Mouse (Mus musculus): ENCODE results near the gene Nat8f5. TPM values are rescaled to one million over a fixed set of nuclear protein-coding genes. Genes with fewer than 3 reads are reported as not detected.
"Not testable (repeated sequence)": the region's sequence is repeated elsewhere in the genome, so short reads cannot be mapped to it uniquely, and the experiment has no call there.

Gene Nat8f5
- polyA plus RNA-seq, 1 experiment from 2014 or later, result not detected

DNA sequence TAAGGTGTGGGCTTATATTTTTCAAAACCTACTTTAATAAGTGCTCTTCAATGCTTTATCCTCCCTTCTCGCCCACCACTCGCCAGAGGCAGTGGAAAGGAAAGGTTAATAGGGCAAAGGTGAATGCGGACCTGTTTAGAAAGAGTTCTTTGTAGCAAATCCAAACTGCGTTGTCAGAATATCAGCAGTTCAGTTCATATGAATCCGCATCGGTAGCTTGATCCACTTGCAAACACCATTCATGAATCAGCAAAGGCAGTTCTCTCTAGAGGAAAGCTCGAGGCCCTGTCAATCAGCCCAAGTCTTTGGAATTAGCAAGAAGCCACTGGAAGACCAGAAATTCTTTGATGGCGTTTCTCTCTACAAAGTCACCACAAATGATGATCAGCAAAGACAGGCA, 17.9 kb upstream of the Nat8f5 start:
- no peak for ATAC-seq (replicated peaks; ENCODE audit: extremely low read depth, insufficient read depth, low FRiP score)
- Histone ChIP-seq H3K9me3 (replicated peaks; ENCODE audit: control insufficient read depth, low read length) (no peaks in the 10 kb centered on the region), H3K4me3 (ENCODE audit: low read length) (no peak overlapping the region), H3K4me1 (ENCODE audit: control insufficient read depth, insufficient read depth, low read length) (no peaks in the 10 kb centered on the region), H3K4me2 (ENCODE audit: low read depth, low read length) (no peak overlapping the region), H3K27me3 (ENCODE audit: control insufficient read depth, insufficient read depth, low read length) (no peaks in the 10 kb centered on the region), H3K9ac (ENCODE audit: low read length) (no peak overlapping the region), H3K36me3 (ENCODE audit: control insufficient read depth, insufficient read depth) (no peaks in the 10 kb centered on the region), H3K27ac (ENCODE audit: low read length) (no peak overlapping the region)
- 77% methylated on average over 8 of the region's 8 CpGs for WGBS

DNA sequence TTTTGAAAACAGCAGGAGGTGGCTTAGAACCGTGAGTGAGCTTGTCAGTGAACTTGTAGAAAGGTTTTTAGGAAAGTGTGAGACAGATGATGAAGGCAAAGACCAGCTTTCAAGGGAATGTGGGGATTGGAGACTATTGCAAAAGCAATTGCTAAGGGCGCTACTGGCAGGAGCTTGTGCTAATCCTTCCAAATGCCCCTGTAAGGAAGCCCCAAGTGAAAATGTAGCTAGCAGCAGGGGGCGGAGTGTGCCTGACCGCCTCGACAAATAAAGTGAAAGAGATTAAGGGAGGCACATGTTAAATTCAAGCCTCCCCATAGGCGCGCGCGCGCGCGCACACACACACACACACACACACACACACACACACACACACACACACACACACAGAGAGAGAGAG, 16.5 kb upstream of the Nat8f5 start:
- WGBS, result 18% methylated on average over 12 of the region's 12 CpGs
- H3K27ac ChIP-seq (ENCODE audit: low read length); H3K4me1 ChIP-seq (ENCODE audit: control insufficient read depth, insufficient read depth, low read length); H3K27me3 ChIP-seq (ENCODE audit: control insufficient read depth, insufficient read depth, low read length); H3K36me3 ChIP-seq (ENCODE audit: control insufficient read depth, insufficient read depth); H3K9ac ChIP-seq (ENCODE audit: low read length); H3K9me3 ChIP-seq (replicated peaks; ENCODE audit: control insufficient read depth, low read length): not testable (repeated sequence)
- H3K4me2 ChIP-seq (ENCODE audit: low read depth, low read length), result peak overlapping the region; percentile 49
- peak; percentile 81 for ATAC-seq (replicated peaks; ENCODE audit: extremely low read depth, insufficient read depth, low FRiP score)
- H3K4me3 ChIP-seq (ENCODE audit: low read length), result peak overlapping the region; percentile 22

DNA sequence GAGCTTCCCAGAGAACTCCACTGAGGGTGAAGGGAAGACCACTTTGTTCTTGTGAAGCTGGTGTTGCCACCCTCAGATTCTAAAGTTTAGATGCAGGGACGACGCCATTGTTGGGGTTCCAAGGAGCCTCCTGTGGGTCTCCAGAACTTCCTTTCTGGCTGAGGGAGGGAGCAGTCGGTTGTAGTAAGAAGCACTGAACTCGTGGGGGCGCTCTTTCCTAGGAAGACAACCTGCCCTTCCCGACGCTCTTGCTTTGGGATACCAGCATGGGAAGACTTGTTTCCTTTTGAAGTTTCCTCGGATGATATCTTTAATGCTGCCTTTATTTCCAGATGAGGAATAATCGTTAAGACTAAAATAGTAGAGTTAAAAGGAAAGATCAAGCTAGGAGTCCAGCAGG, 16.1 kb upstream of the Nat8f5 start:
- not testable (repeated sequence) for H3K27me3 ChIP-seq (ENCODE audit: control insufficient read depth, insufficient read depth, low read length); H3K9ac ChIP-seq (ENCODE audit: low read length); ATAC-seq (replicated peaks; ENCODE audit: extremely low read depth, insufficient read depth, low FRiP score); H3K27ac ChIP-seq (ENCODE audit: low read length); H3K36me3 ChIP-seq (ENCODE audit: control insufficient read depth, insufficient read depth); H3K4me3 ChIP-seq (ENCODE audit: low read length); H3K4me1 ChIP-seq (ENCODE audit: control insufficient read depth, insufficient read depth, low read length); H3K9me3 ChIP-seq (replicated peaks; ENCODE audit: control insufficient read depth, low read length)
- WGBS, result 16% methylated on average over 8 of the region's 9 CpGs
- peak overlapping the region; percentile 49 for H3K4me2 ChIP-seq (ENCODE audit: low read depth, low read length)

DNA sequence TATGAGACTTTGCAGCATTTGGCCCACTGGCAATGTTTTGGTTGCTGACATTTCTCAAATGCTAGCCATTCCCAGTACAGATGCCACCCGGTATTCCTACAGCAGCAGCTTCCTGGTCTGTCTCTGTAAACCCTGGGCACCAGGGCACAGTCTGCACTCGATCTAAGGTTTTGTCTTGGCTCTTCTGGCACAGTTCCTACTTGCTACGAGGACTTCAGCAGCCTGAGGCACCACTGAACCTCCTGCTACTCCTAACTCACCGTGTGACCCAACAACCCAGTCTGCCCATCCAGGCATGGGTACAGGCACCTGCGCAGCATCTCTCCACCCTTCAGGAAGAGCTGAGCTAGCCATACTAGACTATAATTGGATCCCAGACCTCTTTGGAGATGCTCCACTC, 15.3 kb upstream of the Nat8f5 start:
- not testable (repeated sequence) for H3K4me2 ChIP-seq (ENCODE audit: low read depth, low read length); H3K4me1 ChIP-seq (ENCODE audit: control insufficient read depth, insufficient read depth, low read length); H3K36me3 ChIP-seq (ENCODE audit: control insufficient read depth, insufficient read depth); H3K4me3 ChIP-seq (ENCODE audit: low read length); H3K9me3 ChIP-seq (replicated peaks; ENCODE audit: control insufficient read depth, low read length); H3K9ac ChIP-seq (ENCODE audit: low read length); H3K27me3 ChIP-seq (ENCODE audit: control insufficient read depth, insufficient read depth, low read length); ATAC-seq (replicated peaks; ENCODE audit: extremely low read depth, insufficient read depth, low FRiP score); H3K27ac ChIP-seq (ENCODE audit: low read length)
- 77% methylated on average over 5 of the region's 5 CpGs for WGBS

DNA sequence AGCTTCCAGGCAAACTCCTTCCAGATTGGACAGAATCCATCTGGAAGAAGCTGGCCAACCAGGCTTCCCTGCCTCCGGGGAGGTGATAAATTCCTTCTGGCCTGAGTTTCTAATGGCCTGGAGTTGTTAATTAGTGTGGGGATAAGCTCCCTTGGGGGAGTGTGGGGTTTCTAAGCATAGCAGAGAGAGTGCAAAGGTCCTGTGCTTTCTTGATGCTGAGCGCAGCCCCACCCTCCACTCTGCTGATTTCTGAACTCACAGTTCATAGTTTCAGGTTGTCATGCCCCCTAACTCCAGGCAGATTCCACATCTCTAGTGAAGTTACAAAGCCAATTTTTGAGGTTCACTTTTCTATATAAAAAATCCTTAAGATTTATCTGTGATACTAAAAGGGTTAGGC, 14.3 kb upstream of the Nat8f5 start:
- H3K36me3 ChIP-seq (ENCODE audit: control insufficient read depth, insufficient read depth); H3K4me1 ChIP-seq (ENCODE audit: control insufficient read depth, insufficient read depth, low read length); H3K27me3 ChIP-seq (ENCODE audit: control insufficient read depth, insufficient read depth, low read length); H3K9me3 ChIP-seq (replicated peaks; ENCODE audit: control insufficient read depth, low read length); H3K4me2 ChIP-seq (ENCODE audit: low read depth, low read length); H3K9ac ChIP-seq (ENCODE audit: low read length); H3K27ac ChIP-seq (ENCODE audit: low read length); ATAC-seq (replicated peaks; ENCODE audit: extremely low read depth, insufficient read depth, low FRiP score); H3K4me3 ChIP-seq (ENCODE audit: low read length): not testable (repeated sequence)
- WGBS, result 59% methylated on average over 1 of the region's 2 CpGs

DNA sequence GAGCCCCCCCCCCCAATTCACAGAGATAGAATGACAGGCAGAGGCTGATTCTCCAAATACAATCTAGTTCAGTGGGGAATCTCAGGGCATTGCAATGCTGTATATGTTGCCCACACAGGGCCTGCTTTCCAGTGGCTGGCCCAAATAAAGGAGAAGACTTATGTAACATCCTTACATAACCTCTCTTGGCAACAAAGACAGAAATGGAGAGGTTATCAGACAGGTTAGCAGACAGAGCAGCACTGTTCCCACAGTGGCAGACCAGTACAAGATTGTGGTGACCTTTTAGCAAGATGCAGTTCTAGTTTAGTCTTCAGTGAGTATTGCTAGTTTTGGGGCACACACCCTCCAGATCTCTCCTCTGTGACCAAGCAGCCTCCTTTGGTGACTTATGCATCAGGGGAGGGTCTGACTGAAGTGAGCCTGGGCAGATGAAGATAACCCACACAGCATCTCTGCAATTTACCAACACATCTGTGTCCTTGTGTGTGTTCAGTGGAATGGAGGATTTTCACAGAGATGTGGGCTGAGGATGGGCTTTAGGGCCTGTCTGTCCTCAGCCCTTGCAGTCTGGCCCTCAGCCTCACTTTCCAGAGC, 13.8 kb upstream of the Nat8f5 start:
- H3K9me3 ChIP-seq (replicated peaks; ENCODE audit: control insufficient read depth, low read length); H3K4me3 ChIP-seq (ENCODE audit: low read length): not testable (repeated sequence)

DNA sequence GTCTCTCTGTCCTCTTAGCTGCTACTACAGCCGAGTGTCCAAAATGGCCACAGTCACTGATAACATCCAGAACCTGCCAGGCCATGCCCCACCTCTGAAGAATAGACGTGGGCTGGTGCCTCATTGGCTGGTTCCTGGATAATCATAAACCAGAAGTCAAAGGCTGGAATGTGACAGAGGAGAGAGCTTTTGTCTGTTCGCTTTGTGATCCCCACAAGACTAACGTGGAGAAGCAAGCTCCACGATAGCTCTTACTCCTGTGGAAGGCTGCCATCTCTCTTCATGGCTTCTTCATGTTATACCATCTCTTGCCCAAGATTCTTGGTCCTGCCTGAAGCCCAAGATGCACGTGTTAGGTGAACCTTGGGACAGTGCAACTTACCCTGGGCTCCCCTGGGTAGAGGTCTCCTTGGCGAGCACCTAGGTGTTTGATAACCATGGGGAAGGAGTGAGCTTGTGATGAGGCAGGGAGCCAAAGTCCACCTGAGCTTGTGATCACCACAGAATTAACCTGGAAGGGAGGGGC, 11.1 kb upstream of the Nat8f5 start, which contains the start of gene Nat8:
Gene Nat8 (minus strand): TSS at position 287 of the 526 bp plus-strand sequence.
- no peak within 1 kb of the TSS for H3K9ac ChIP-seq (ENCODE audit: low read length)
- no peaks in the 10 kb centered on the region for H3K36me3 ChIP-seq (ENCODE audit: control insufficient read depth, insufficient read depth)
- H3K27me3 ChIP-seq (ENCODE audit: control insufficient read depth, insufficient read depth, low read length), result no peaks in the 10 kb centered on the region
- no peak within 1 kb of the TSS for H3K4me3 ChIP-seq (ENCODE audit: low read length)
- no peak within 1 kb of the TSS for H3K4me2 ChIP-seq (ENCODE audit: low read depth, low read length)
- WGBS, result 65% methylated on average over 7 of the region's 7 CpGs
- no peaks in the 10 kb centered on the region for H3K4me1 ChIP-seq (ENCODE audit: control insufficient read depth, insufficient read depth, low read length)
- no peak for ATAC-seq (replicated peaks; ENCODE audit: extremely low read depth, insufficient read depth, low FRiP score)
- H3K9me3 ChIP-seq (replicated peaks; ENCODE audit: control insufficient read depth, low read length), result no peaks in the 10 kb centered on the region
- no peak within 1 kb of the TSS for H3K27ac ChIP-seq (ENCODE audit: low read length)

More for the DNA sequence above, 13.8 kb upstream of the Nat8f5 start:
- not testable (repeated sequence) for H3K27me3 ChIP-seq (ENCODE audit: control insufficient read depth, insufficient read depth, low read length); ATAC-seq (replicated peaks; ENCODE audit: extremely low read depth, insufficient read depth, low FRiP score); H3K27ac ChIP-seq (ENCODE audit: low read length); H3K4me1 ChIP-seq (ENCODE audit: control insufficient read depth, insufficient read depth, low read length); H3K4me2 ChIP-seq (ENCODE audit: low read depth, low read length); H3K9ac ChIP-seq (ENCODE audit: low read length); H3K36me3 ChIP-seq (ENCODE audit: control insufficient read depth, insufficient read depth)

DNA sequence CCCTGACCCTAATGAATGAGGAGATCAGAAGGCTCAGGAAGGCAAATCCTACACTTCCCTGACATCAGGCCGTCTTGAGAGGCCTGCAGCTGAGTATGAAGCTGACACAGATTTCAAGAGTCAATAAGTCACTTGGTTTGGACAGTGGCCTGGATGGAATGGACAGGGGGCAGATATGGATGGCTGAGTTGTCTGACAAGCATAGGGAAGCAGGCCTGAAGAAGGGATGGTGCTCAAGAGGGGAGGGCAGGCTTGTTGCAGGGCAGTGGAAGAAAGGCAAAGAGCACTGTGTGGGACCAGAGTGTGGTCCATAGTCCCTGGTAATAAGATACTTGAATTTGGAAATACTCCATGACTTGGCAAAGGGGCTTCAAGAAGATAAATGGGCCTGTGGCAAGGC, 8.7 kb upstream of the Nat8f5 start:
- H3K4me1 ChIP-seq (ENCODE audit: control insufficient read depth, insufficient read depth, low read length), result no peaks in the 10 kb centered on the region
- no peak overlapping the region for H3K4me2 ChIP-seq (ENCODE audit: low read depth, low read length)
- no peak overlapping the region for H3K27ac ChIP-seq (ENCODE audit: low read length)
- WGBS, result 50% methylated on average over 1 of the region's 1 CpGs
- no peak for ATAC-seq (replicated peaks; ENCODE audit: extremely low read depth, insufficient read depth, low FRiP score)
- no peak overlapping the region for H3K4me3 ChIP-seq (ENCODE audit: low read length)
- no peaks in the 10 kb centered on the region for H3K27me3 ChIP-seq (ENCODE audit: control insufficient read depth, insufficient read depth, low read length)
- no peak overlapping the region for H3K9ac ChIP-seq (ENCODE audit: low read length)
- no peaks in the 10 kb centered on the region for H3K9me3 ChIP-seq (replicated peaks; ENCODE audit: control insufficient read depth, low read length)
- H3K36me3 ChIP-seq (ENCODE audit: control insufficient read depth, insufficient read depth), result no peaks in the 10 kb centered on the region

DNA sequence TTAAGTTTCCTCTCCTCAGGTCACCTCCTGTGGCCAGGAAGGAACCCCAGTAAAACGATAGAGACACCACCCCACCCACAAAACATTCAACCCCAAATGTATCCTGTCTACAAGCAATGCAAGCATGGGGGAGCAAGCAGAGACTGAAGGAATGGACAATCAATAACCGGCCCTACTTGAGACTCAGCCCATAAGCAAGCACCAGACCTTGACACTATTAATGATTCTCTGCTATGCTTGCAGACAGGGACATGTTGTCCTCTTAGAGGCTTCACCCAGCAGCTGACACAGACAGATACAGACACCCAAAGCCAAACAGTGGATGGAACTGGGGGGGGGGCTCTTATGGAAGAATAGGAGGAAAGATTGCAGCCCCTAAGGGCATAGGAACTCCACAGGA, 5.1 kb upstream of the Nat8f5 start:
- H3K4me1 ChIP-seq (ENCODE audit: control insufficient read depth, insufficient read depth, low read length), result no peaks in the 10 kb centered on the region
- H3K4me3 ChIP-seq (ENCODE audit: low read length), result no peak overlapping the region
- 81% methylated on average over 2 of the region's 2 CpGs for WGBS
- H3K9me3 ChIP-seq (replicated peaks; ENCODE audit: control insufficient read depth, low read length), result no peaks in the 10 kb centered on the region
- no peak overlapping the region for H3K27ac ChIP-seq (ENCODE audit: low read length)
- no peak overlapping the region for H3K9ac ChIP-seq (ENCODE audit: low read length)
- H3K36me3 ChIP-seq (ENCODE audit: control insufficient read depth, insufficient read depth), result no peaks in the 10 kb centered on the region
- no peak overlapping the region for H3K4me2 ChIP-seq (ENCODE audit: low read depth, low read length)
- ATAC-seq (replicated peaks; ENCODE audit: extremely low read depth, insufficient read depth, low FRiP score), result no peak
- no peaks in the 10 kb centered on the region for H3K27me3 ChIP-seq (ENCODE audit: control insufficient read depth, insufficient read depth, low read length)

All from heart, embryonic 16.5 days (tissue).